Mouse (Mus musculus): ENCODE results near the gene Rab3a.
A peak's percentile ranks its signal among the peaks of the same experiment; 100 is the strongest.

Gene Rab3a

DNA sequence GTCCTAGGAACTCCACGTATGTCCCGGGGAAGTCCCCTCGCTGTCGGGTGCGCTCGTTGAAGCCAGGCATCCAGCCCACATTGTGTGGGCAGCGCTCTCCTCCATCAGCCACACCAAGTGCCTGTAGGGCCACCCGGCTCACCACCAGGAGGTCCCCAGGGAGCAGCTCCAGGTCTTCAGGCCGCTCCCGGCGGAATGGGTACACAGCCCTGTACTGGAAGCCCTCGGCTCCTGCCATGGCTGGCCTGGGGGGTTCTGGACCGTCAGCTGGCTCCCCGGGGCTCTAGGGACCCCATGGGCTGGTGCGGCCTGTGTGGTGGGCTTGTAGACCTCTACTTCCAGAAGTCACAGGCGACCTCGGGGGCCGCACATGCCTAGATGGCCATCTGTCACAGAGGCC lies 20.3 kb downstream of the Rab3a start:
- no peak for DNase-seq (ENCODE audit: low spot score)

DNA sequence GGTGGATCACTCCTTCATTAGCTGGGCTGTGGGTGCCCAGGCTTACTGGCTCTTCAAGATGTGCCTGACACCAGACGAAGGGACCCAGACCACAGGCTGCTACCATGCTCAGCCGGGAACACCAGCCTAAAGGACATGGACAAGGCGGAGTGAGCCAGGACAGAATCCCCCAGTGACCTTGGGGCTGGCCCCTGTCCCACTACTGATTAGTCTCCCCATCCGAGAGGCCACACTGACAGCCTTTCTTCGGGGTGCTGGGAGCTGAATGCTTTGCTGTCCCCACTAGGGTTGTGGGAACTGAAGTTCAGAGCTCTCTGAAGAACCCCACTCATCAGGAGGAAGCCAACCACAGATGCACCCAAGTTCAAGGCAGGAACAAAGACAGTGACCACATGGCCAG lies 20.7 kb downstream of the Rab3a start:
- DNase-seq (ENCODE audit: low spot score): no peak

GRCm38 (mm10) chr8:70775851-70776495 lies 21.5 kb downstream of the Rab3a start:
- no peak for DNase-seq (ENCODE audit: low spot score)

GRCm38 (mm10) chr8:70776496-70777444 lies 22.3 kb downstream of the Rab3a start, which contains the start of gene Pik3r2:
Gene Pik3r2, minus strand, starts transcription at chr8:70776713.
- DNase-seq (ENCODE audit: low spot score): peak; percentile 98

DNA sequence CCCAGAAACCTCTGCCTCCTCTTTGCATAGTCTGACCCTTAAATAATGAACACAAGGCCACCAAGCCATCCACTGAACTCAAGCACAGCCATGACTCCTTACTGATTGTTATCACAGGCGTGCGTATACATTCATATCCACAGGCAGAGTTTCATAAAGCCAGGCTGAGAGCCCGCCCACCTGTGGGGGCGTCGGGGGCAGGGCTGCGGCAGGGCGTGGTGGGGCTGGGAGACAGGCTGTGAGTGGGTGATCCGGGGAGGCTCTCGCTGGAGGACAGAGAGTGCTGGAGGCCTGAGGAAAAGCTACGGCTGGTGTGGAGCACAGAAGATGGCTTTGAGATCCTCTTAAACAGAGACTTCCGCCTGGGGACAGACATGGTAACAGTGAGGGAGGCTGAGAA lies 25.6 kb downstream of the Rab3a start:
- no peak for DNase-seq (ENCODE audit: low spot score)

- DNase-seq (ENCODE audit: low spot score): no peak
Observed at GRCm38 (mm10) chr8:70786291-70787050, 32.0 kb downstream of the Rab3a start.

- no peak for DNase-seq (ENCODE audit: low spot score)
Observed at GRCm38 (mm10) chr8:70787051-70787445, 32.6 kb downstream of the Rab3a start.

DNA sequence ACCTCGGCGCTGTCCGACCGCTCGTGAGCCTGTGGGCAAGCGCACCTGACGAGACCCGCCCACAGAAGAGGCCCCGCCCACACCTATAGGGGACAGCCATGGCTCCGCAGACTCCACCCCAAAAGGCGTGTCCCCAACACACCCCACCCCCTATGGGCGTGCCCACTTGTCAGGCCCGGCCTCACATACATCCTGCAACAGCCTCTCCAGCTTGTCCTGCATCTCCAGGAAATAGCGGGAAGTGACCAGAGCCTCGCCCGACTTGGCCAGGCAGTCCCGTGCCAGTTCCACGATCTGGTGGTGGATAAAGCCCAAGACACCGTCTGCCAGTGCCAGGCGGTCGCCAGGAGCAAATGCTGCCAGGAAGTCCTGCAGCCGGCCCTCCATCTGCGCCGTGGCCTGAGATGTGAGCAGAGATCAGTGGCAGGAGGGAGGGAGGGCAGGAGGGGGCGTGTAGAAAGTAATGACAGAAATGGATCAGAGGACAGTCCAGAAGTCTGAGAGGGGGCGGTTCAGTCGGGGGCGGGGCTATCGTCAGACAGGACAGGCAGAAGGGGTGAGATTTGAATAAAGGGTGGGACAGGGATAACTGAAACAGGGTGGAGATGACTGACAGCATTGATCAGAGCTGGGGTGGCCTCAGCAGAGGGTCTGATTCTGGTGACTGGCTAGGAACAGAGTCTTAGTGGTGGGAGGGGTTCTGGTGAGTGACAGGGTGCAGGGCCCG lies 33.6 kb downstream of the Rab3a start:
- no peak for DNase-seq (ENCODE audit: low spot score)

- DNase-seq (ENCODE audit: low spot score): no peak
Observed at GRCm38 (mm10) chr8:70789046-70789445, 34.6 kb downstream of the Rab3a start.

DNA sequence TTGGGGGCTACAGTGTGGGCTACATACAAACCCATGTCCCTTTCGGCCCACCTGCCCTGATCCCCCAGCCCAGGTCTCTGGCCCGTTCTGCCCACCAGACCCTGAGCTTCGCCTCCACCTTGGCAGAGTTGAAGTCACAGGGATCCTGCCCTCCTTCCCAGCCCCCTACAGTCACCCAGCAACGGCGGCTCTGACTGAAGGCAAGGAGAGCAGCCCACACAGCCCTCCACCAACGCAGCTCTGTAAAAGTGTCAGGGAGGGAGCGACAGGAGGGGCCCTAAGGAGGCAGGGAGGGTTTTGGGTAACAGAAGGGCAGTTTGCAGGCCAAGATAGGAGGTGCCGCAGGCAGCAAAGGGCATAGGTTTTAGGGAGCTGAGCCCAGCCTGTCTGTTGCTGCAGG lies 36.4 kb downstream of the Rab3a start:
- no peak for DNase-seq (ENCODE audit: low spot score)

DNA sequence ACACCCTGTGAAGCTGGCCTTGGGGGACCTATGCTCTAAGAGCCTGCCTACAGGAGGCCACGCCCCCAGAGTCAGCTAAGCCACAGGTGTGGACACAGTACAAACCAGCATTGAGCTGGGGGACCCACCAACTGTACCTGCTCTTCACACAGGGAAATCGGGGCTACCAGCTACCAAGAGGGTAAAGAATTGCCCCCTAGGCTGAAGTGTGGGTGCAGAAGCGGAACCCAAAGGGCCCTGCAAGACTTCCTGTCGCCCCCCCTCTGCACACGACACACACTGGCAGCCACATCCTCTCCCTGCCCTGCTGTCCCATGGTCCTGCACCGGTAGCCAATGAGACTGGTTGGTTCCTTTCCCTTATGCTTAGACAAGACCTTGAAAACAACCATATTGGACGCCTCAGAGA lies 36.8 kb downstream of the Rab3a start:
- DNase-seq (ENCODE audit: low spot score): no peak

GRCm38 (mm10) chr8:70791975-70792691 lies 37.7 kb downstream of the Rab3a start:
- DNase-seq (ENCODE audit: low spot score): peak; percentile 99

- DNase-seq (ENCODE audit: low spot score): no peak
Observed at GRCm38 (mm10) chr8:70792700-70793099, 38.2 kb downstream of the Rab3a start.

DNA sequence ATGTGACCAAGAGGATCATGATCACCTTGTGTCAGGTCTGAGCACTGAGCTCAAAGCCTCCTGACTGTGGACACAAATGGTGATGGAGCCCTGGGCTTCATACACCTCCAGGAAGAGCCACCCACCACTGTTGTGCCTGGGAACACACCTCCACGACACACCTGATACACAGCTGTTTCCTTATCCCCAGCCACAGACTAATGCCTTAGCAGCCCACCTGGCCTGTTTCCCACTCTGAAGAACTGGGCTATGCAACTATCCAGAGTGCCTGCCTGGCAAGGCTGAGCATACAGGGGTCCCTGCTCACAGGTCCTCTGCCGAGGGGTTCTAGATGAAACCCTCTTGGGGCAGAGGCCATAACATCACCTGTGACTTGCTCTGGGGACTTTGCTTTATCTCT lies 39.7 kb downstream of the Rab3a start:
- DNase-seq (ENCODE audit: low spot score): no peak

DNA sequence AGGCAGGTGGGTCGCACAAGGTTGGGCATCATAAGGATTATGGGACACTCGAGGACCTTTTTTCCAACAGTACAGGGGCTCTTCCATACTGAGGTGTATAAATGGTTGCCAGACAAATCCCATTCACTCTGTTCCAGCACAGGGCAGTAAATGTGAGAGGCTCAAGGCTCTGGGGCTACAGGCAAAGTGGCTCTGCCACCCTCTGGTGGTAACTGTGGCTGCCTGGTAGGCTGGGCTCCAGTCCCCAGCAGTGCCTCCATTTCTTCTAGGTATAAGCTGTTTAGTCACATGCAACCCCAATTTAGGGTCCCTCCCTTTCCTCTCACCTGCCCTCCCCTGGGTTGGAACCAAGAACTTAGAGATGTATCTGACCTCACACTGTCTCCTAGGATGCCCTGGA lies 40.9 kb downstream of the Rab3a start:
- DNase-seq (ENCODE audit: low spot score): no peak

GRCm38 (mm10) chr8:70796403-70797080 lies 42.1 kb downstream of the Rab3a start:
- DNase-seq (ENCODE audit: low spot score): peak; percentile 87

DNA sequence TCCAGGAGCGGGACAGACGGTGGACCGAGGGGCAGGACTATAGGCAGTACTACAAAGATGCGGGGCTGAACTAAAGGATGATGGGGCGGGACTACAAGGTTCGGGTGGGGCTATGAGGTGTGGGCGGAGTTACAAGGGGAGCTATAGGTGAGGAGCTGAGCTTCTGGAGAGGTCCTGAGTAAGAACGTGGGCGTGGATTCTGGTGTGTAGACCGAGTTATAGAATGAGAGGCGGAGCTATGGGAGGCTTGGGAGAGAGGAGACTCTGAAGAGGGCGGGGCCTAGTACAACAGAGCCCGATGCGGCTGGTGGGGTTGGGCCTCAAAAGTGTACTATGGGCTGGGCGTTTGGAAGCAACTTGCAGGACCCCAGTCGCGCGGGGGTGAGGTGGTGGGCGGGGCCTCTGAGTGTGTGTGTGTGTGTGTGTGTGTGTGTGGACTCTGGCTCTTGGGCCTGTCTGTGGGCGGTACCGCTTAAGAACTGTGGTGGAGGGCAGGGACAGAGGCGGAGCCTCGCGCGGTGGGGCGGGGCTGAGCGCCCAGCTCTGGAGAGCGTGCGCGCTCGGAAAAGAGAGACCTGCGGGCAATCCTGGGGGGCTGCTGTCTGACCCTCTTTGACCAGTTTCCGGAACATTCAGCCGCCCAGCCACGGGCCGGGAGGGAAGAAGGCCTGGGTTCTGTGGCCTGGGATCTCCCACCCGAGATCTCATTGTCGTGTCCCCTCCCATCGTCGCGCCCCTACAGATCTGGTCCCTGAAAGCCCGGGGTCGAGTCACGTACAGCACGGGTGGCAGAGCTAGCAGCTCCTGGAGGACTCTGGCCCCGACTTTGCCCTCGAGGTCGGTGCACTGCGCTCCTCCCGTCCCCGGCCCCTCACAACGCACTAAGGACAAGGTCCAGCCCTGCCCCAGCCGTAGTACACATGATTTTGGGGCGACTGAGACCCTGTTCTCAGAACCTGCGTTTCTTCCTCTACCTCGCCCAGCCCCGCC lies 42.9 kb downstream of the Rab3a start:
- peak; percentile 86 for DNase-seq (ENCODE audit: low spot score)

DNA sequence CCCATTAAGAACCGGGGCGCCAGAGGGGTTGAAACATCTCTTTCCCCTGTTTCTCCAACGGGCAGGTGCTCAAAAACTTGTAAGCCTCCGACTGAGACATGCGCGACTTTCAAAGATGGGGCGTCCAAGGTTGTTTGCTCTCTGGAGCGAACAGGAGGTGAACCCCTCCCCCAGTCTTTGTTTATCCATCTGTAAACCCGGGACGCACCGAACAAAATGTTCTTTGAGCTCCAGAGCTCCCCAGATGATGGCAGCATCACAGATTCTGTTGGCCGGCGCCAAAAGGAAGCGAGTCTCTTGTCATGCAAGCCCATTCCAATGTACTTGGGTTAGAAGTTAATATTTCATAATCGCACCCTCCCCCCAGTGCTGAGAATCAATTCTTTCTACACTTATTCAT lies 43.8 kb downstream of the Rab3a start:
- no peak for DNase-seq (ENCODE audit: low spot score)

DNA sequence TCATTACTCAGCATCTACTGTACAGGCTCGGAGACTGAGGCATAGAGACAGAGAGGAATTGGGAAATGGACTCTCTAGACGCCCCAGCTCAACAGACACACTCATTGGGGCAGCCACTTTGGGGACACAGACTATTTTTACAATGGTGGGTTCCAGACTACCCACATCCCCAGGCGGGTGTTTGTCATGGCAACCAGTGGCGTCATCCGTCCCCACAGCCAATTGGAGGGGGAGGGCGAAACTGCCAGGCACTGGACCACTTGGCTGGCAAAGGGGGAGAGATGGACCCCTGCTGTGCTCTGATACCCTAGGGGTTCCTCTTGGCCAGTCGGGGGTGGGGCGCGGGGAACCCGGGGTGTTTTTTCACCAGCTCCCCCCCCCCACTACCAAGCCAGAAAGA lies 46.2 kb downstream of the Rab3a start:
- no peak for DNase-seq (ENCODE audit: low spot score)

Measured in ovary, postnatal 36 days (tissue).